Mouse (Mus musculus) CH12.LX (cell line): ENCODE measurements around the gene Gm3415. TPM values are rescaled to one million over a fixed set of nuclear protein-coding genes. Genes with fewer than 3 reads are reported as not detected.

Experiments used
- DNase-seq: peaks from one replicate; pipeline ENCODE4 v3.0.0-alpha.2; 2013; ENCODE audit errors: extremely low read depth
- H3K27ac ChIP-seq: 2 replicates; pipeline ENCODE4 v1.5.1; 2012; ENCODE audit warnings: low read depth, mild to moderate bottlenecking, control low read depth, moderate library complexity; ENCODE audit not compliant: insufficient read depth
- H3K27me3 ChIP-seq: replicated peaks from 2 replicates; pipeline ENCODE3; 2012; ENCODE audit warnings: inconsistent platforms
- H3K36me3 ChIP-seq, 2 experiments: replicated peaks in 1 of 2; 2 replicates each; pipeline versions ENCODE3 to v1.6.1; 2012; ENCODE audit warnings: inconsistent platforms in 1 of 2, low read length in 1 of 2, mild to moderate bottlenecking in 1 of 2, mixed read lengths in 1 of 2, moderate library complexity in 1 of 2; ENCODE audit not compliant: control insufficient read depth in 1 of 2, insufficient read depth in 1 of 2
- H3K4me1 ChIP-seq, 2 experiments: 2 replicates each; pipeline ENCODE4 v1.6.1; 2012; ENCODE audit warnings: inconsistent platforms in 1 of 2, moderate library complexity in 1 of 2; ENCODE audit not compliant: insufficient read depth in 2 of 2, control insufficient read depth in 1 of 2
- H3K4me2 ChIP-seq: 2 replicates; pipeline ENCODE4 v1.6.1; 2012; ENCODE audit warnings: low read depth, mild to moderate bottlenecking, control low read depth; ENCODE audit not compliant: poor library complexity, insufficient read depth, severe bottlenecking
- H3K4me3 ChIP-seq, 3 experiments: fragments of 150-350 bp in 1 of 3; sonication (generic) in 1 of 3; replicated peaks in 1 of 3; 2 replicates each; pipeline versions ENCODE3 to v1.5.1; 2011 to 2012; ENCODE audit warnings: low read depth in 2 of 3, low read length in 2 of 3, mild to moderate bottlenecking in 2 of 3, moderate library complexity in 2 of 3, control low read depth in 1 of 3, improper control_type of control experiment in 1 of 3, inconsistent platforms in 1 of 3, mixed read lengths in 1 of 3; ENCODE audit not compliant: poor library complexity in 1 of 3
- H3K79me2 ChIP-seq: replicated peaks from 2 replicates; pipeline ENCODE4 v1.6.1; 2012; ENCODE audit warnings: mild to moderate bottlenecking, moderate library complexity; ENCODE audit not compliant: control insufficient read depth, poor library complexity, insufficient read depth, severe bottlenecking; ENCODE audit errors: extremely low read depth
- H3K9ac ChIP-seq: 2 replicates; pipeline ENCODE4 v1.6.1; 2012; ENCODE audit warnings: low read depth, mild to moderate bottlenecking, control low read depth, moderate library complexity; ENCODE audit not compliant: insufficient read depth
- H3K9me3 ChIP-seq: replicated peaks from 2 replicates; pipeline ENCODE3; 2012; ENCODE audit warnings: low read length, inconsistent platforms, mixed read lengths
- CHD1 ChIP-seq: IDR thresholded peaks from 2 replicates; pipeline ENCODE4 v1.6.1; 2012; ENCODE audit warnings: low read depth, low read length, improper control_type of control experiment, inconsistent platforms
- CHD2 ChIP-seq: IDR thresholded peaks from 2 replicates; pipeline ENCODE4 v1.6.1; 2011; ENCODE audit warnings: low read length, improper control_type of control experiment
- CTCF ChIP-seq, 2 experiments: IDR thresholded peaks in 1 of 2; conservative IDR thresholded peaks in 1 of 2; 2 replicates each; pipeline ENCODE4 v1.5.1; 2011 to 2012; ENCODE audit warnings: low read depth in 2 of 2, low read length in 2 of 2, improper control_type of control experiment in 1 of 2, inconsistent platforms in 1 of 2, mild to moderate bottlenecking in 1 of 2, moderate library complexity in 1 of 2
- E2F4 ChIP-seq: IDR thresholded peaks from 2 replicates; pipeline ENCODE4 v1.6.1; 2011; ENCODE audit warnings: low read depth, low read length, improper control_type of control experiment; ENCODE audit not compliant: insufficient replicate concordance
- ELF1 ChIP-seq: IDR thresholded peaks from 2 replicates; pipeline ENCODE4 v1.6.1; 2014; ENCODE audit warnings: low read depth, mild to moderate bottlenecking, inconsistent platforms, low read length, improper control_type of control experiment
- ETS1 ChIP-seq: conservative IDR thresholded peaks from 2 replicates; pipeline ENCODE4 v1.6.1; 2012; ENCODE audit warnings: low read depth, mild to moderate bottlenecking, inconsistent platforms, low read length, improper control_type of control experiment, moderate library complexity
- GABPA ChIP-seq: IDR thresholded peaks from 2 replicates; pipeline ENCODE4 v1.6.1; 2012; ENCODE audit warnings: low read depth, low read length, improper control_type of control experiment, inconsistent platforms; ENCODE audit not compliant: insufficient replicate concordance
- JUN ChIP-seq: IDR thresholded peaks from 2 replicates; pipeline ENCODE4 v1.6.1; 2011; ENCODE audit warnings: low read depth, mild to moderate bottlenecking, low read length, improper control_type of control experiment, moderate library complexity; ENCODE audit not compliant: insufficient read depth
- MAFK ChIP-seq: IDR thresholded peaks from 2 replicates; pipeline ENCODE4 v1.6.1; 2011; ENCODE audit warnings: low read length, improper control_type of control experiment; ENCODE audit not compliant: insufficient replicate concordance
- MYC ChIP-seq: IDR thresholded peaks from 2 replicates; pipeline ENCODE4 v1.6.1; 2011; ENCODE audit warnings: low read depth, mild to moderate bottlenecking, improper control_type of control experiment, low read length
- NELFE ChIP-seq: IDR thresholded peaks from 2 replicates; pipeline ENCODE4 v1.6.1; 2011; ENCODE audit warnings: low read depth, low read length, improper control_type of control experiment
- NRF1 ChIP-seq: IDR thresholded peaks from 2 replicates; pipeline ENCODE4 v1.6.1; 2014; ENCODE audit warnings: low read depth, mild to moderate bottlenecking, inconsistent platforms, low read length, improper control_type of control experiment, moderate library complexity
- PAX5 ChIP-seq: IDR thresholded peaks from 2 replicates; pipeline ENCODE4 v1.6.1; 2012; ENCODE audit warnings: low read length, inconsistent platforms, mixed read lengths
- RAD21 ChIP-seq: IDR thresholded peaks from 2 replicates; pipeline ENCODE4 v1.6.1; 2011; ENCODE audit warnings: low read depth, mild to moderate bottlenecking, low read length, improper control_type of control experiment, moderate library complexity
- SIN3A ChIP-seq: IDR thresholded peaks from 2 replicates; pipeline ENCODE4 v1.6.1; 2012; ENCODE audit warnings: low read length, improper control_type of control experiment, inconsistent platforms
- TBP ChIP-seq: conservative IDR thresholded peaks from 2 replicates; pipeline ENCODE4 v1.6.1; 2011; ENCODE audit warnings: low read depth, low read length, improper control_type of control experiment
- TCF12 ChIP-seq: IDR thresholded peaks from 2 replicates; pipeline ENCODE4 v1.6.1; 2014; ENCODE audit warnings: low read depth, mild to moderate bottlenecking, inconsistent platforms, low read length, improper control_type of control experiment
- USF1 ChIP-seq: IDR thresholded peaks from 2 replicates; pipeline ENCODE4 v1.6.1; 2014; ENCODE audit warnings: low read depth, mild to moderate bottlenecking, inconsistent platforms, low read length, improper control_type of control experiment
- ZKSCAN1 ChIP-seq: IDR thresholded peaks from 2 replicates; pipeline ENCODE4 v1.6.1; 2012; ENCODE audit warnings: low read depth, inconsistent platforms, low read length, improper control_type of control experiment, borderline replicate concordance
- ZMIZ1 ChIP-seq: IDR thresholded peaks from 2 replicates; pipeline ENCODE4 v1.6.1; 2012; ENCODE audit warnings: low read depth, mild to moderate bottlenecking, inconsistent platforms, low read length, improper control_type of control experiment
- dilution Hi-C: fragments of 300-500 bp; cut with MboI; formaldehyde crosslinking; loops from 2 replicates; pipeline ENCODE4 v1.14.3; 2020; ENCODE audit warnings: low sequenced_read_pairs; ENCODE audit not compliant: extremely low pct_unique_long_range_greater_than_20kb, extremely low pct_ligation_motif_present
- in situ Hi-C: fragments of 300-500 bp; cut with MboI; formaldehyde crosslinking; loops from 3 replicates; pipeline ENCODE4 v1.14.3; 2019; ENCODE audit warnings: low sequenced_read_pairs, low pct_ligation_motif_present, low pct_unique_long_range_greater_than_20kb, mixed read lengths
- polyA plus RNA-seq: library from polyadenylated mRNA; unstranded; fragments of >175 nt; gene quantifications from 2 replicates; pipeline ENCODE4 v1.2.1, GENCODE M21; 2012; ENCODE audit warnings: low read depth; ENCODE audit not compliant: insufficient read length
- total RNA-seq, 2 experiments: library from RNA; depleted of rRNA; stranded (reverse); fragments of 300-350 nt in 1 of 2; fragments of >200 nt in 1 of 2; gene quantifications; 2 replicates each; pipeline ENCODE4 v1.2.3; 2012 to 2014

Gene Gm3415
- total and polyA plus RNA-seq, 3 experiments: not detected

- H3K27ac ChIP-seq: no peak overlapping the region
- H3K4me2 ChIP-seq: no peak overlapping the region
- in situ Hi-C loops (no loop called here), dilution Hi-C loops (no loop called here)
- DNase-seq: no peak
- no peaks in the 10 kb centered on the region for H3K79me2 ChIP-seq
- TF ChIP-seq ZKSCAN1: no peak
- TF ChIP-seq NELFE: no peak
- TF ChIP-seq E2F4: no peak
- no peak for TF ChIP-seq NRF1
- TF ChIP-seq CHD1: no peak
- TF ChIP-seq RAD21: no peak
- no peak for TF ChIP-seq ETS1
- no peak for TF ChIP-seq CHD2
- no peak for TF ChIP-seq TCF12
- no peak for TF ChIP-seq JUN
- H3K36me3 ChIP-seq: no peaks in the 10 kb centered on the region
- peaks cover 2% of the 10 kb centered on the region in 2 experiments; a peak in 2 of 4 replicates for H3K4me1 ChIP-seq
- H3K9me3 ChIP-seq: peaks cover 2% of the 10 kb centered on the region
- H3K9ac ChIP-seq: no peak overlapping the region
- no peaks in the 10 kb centered on the region for H3K27me3 ChIP-seq
- no peak overlapping the region for H3K4me3 ChIP-seq
Observed at GRCm38 (mm10) chr5:146586357-146587070, 30.6 kb downstream of the Gm3415 start.

- Histone ChIP-seq H3K79me2 (no peaks in the 10 kb centered on the region), H3K9me3 (peaks cover 3% of the 10 kb centered on the region), H3K4me3 (no peak overlapping the region), H3K4me2 (no peak overlapping the region), H3K36me3 (no peaks in the 10 kb centered on the region), H3K9ac (no peak overlapping the region), H3K27me3 (no peaks in the 10 kb centered on the region), H3K4me1 (peaks cover 8 to 12% of the 10 kb centered on the region in 2 experiments; a peak in 2 of 4 replicates), H3K27ac (no peak overlapping the region)
- TF ChIP-seq TCF12 (no peak), MYC (no peak), CHD2 (no peak), PAX5 (no peak), ELF1 (no peak), SIN3A (no peak), GABPA (no peak), USF1 (no peak), CHD1 (no peak), ZMIZ1 (no peak), CTCF (conservative IDR thresholded peaks at IDR 0.05 in 1 of 2, IDR thresholded peaks at IDR 0.05 in 1 of 2; ENCODE audit: low read depth in 2 of 2, low read length in 2 of 2) (no peak), TBP (no peak), MAFK (no peak), E2F4 (no peak), RAD21 (no peak; the same call in 1 of the 2 replicates)
- no peak for DNase-seq
- in situ Hi-C loops (no loop called here), dilution Hi-C loops (no loop called here)
Observed at GRCm38 (mm10) chr5:146590987-146591386, 35.1 kb downstream of the Gm3415 start.
